Mouse (Mus musculus) effector memory CD4-positive, alpha-beta T cell, adult 7 months (primary cell): Measurements from ENCODE around the gene Wdr89. TPM values are rescaled to one million over a fixed set of nuclear protein-coding genes. Genes with fewer than 3 reads are reported as not detected.

Source experiments
- polyA plus RNA-seq: library from polyadenylated mRNA; unstranded; fragments of 100-300 nt; shearing (Covaris generic); gene quantifications from one replicate; pipeline ENCODE4 v1.2.1, GENCODE M21; 2017

The Wdr89 gene
- 7.5 TPM for polyA plus RNA-seq

GRCm38 (mm10) chr12:75669258-75670106 is at the start of gene Wdr89:
Gene Wdr89 (minus strand): TSS chr12:75669537.

GRCm38 (mm10) chr12:75596154-75597002 is 73.0 kb downstream of the Wdr89 start, which contains the start of gene Ppp2r5e:
Gene Ppp2r5e (minus strand): TSS chr12:75596245.

Other genes with a start within 250 kb of the Wdr89 start
- 47.6 TPM for gene Ppp2r5e, start 73.3 kb downstream of the Wdr89 start, polyA plus RNA-seq
- 59.7 TPM for gene Sgpp1, start 66.2 kb upstream of the Wdr89 start, polyA plus RNA-seq
- gene Syne2, start 148.6 kb upstream of the Wdr89 start, polyA plus RNA-seq: 30.7 TPM